Mouse (Mus musculus): ENCODE data around the gene Smurf1. TPM values are rescaled to one million over a fixed set of nuclear protein-coding genes. Genes with fewer than 3 reads are reported as not detected.

Gene Smurf1
- polyA plus RNA-seq (2012; rRNA removed) = 21.6 and 21.9 TPM in 2 replicates

DNA sequence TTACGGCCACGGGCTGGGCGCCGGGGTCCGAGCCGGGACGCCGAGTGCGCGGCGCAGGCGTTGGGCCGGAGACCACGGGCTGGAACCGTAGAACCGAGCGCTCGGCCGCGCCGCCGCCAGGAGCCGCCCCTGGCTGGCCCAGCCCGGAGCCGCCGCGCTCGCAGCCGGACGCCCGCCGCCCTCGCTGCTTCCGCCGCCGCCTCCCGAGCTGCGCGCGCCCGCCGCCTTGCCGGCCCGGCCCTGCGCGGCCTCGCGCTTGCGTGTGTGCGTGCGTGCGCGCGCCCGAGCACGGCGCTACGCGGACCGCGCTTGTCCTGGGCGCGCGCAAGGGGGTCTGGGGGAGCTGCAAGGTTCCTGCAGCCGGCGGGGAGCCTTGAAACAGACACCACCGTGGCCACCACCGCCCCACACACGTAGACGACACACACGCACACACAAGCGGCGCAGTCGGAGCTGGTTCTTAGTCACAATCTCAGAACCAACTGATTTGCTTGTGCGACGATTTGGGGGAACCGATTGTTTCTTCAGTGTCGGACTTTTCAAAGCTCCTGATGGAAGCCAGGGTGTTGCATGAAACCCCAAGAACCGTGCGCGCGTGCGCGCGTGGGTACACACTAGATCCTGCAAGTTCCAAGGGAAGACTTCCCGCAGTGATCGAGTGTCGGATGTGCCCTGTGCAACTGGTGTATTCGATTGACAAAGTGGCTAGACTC, at the start of gene Smurf1:
TSS of gene Smurf1 (minus strand) at position 209 of the 713 bp plus-strand sequence.
- DNase-seq = peak; percentile 84
- no peaks in the 10 kb centered on the region for H3K27me3 ChIP-seq (ENCODE audit: control insufficient read depth, insufficient read depth, low read length)
- peak within 1 kb of the TSS; percentile 74 for H3K4me3 ChIP-seq (replicated peaks; ENCODE audit: insufficient read depth, low read depth, low read length)
- 1% methylated on average over 89 of the region's 89 CpGs for WGBS
- H3K4me1 ChIP-seq (ENCODE audit: control insufficient read depth, insufficient read depth, low read length) = peaks cover 9% of the 10 kb centered on the region
- TF ChIP-seq CTCF (IDR thresholded peaks at IDR 0.05; ENCODE audit: borderline replicate concordance, insufficient read depth, low read depth, low read length) (no peak), POLR2A (IDR thresholded peaks at IDR 0.05; ENCODE audit: borderline replicate concordance, insufficient read depth, low read length) (peak; percentile 71; the same call in 1 of the 2 replicates)
- H3K27ac ChIP-seq (ENCODE audit: insufficient read depth, low read length) = peak within 1 kb of the TSS; percentile 39

- no peaks in the 10 kb centered on the region for H3K27me3 ChIP-seq (ENCODE audit: control insufficient read depth, insufficient read depth, low read length)
- no peak overlapping the region for H3K4me3 ChIP-seq (replicated peaks; ENCODE audit: insufficient read depth, low read depth, low read length)
- H3K27ac ChIP-seq (ENCODE audit: insufficient read depth, low read length) = no peak overlapping the region
- WGBS = 80% methylated on average over 1 of the region's 1 CpGs
- TF ChIP-seq POLR2A (IDR thresholded peaks at IDR 0.05; ENCODE audit: borderline replicate concordance, insufficient read depth, low read length) = no peak
- no peak for TF ChIP-seq CTCF (IDR thresholded peaks at IDR 0.05; ENCODE audit: borderline replicate concordance, insufficient read depth, low read depth, low read length)
- DNase-seq = no peak
- H3K4me1 ChIP-seq (ENCODE audit: control insufficient read depth, insufficient read depth, low read length) = no peaks in the 10 kb centered on the region
Measured at GRCm38 (mm10) chr5:145014278-145014677, 48.6 kb upstream of the Smurf1 start.

DNA sequence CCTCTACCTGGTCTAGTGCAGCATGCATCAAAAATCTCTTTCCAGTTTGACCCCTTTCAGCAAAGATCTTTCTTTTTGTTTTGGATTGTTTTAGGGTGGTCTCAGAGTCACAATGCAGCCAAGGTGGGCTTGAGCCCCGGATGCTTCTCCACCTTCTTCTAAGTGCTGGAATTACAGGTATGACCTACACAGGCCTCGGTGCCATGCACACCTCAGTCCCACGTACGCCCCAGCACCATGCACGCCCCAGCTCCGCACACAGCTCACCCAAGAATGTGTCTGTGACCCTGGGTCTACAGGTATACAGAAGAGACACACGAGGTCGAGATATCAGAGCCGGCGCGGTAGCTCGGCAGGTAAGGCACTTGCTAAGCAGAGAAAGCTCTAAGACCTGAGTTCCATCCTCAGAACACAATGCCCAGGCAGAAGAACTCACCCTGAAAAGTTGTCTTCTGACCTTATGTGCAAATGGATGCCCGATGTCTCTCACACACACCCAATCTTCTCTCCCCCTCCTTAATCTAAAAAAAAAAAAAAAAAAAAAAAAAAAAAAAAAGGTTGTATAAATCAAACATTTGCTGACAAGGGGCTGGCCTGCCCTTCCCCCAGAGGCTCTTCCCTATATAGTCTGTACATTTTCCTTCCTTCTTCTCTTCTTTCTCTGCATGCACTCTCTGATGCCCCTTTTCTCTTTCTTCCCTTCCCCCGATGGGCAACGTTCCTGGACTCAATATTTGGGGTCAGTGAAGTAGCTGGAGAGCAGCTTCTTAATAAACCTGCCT, 43.4 kb upstream of the Smurf1 start:
- Histone ChIP-seq H3K4me1 (ENCODE audit: control insufficient read depth, insufficient read depth, low read length) (no peaks in the 10 kb centered on the region), H3K27ac (ENCODE audit: insufficient read depth, low read length) (no peak overlapping the region), H3K27me3 (ENCODE audit: control insufficient read depth, insufficient read depth, low read length) (no peaks in the 10 kb centered on the region), H3K4me3 (replicated peaks; ENCODE audit: insufficient read depth, low read depth, low read length) (no peak overlapping the region)
- TF ChIP-seq CTCF (IDR thresholded peaks at IDR 0.05; ENCODE audit: borderline replicate concordance, insufficient read depth, low read depth, low read length) (no peak), POLR2A (IDR thresholded peaks at IDR 0.05; ENCODE audit: borderline replicate concordance, insufficient read depth, low read length) (no peak)
- WGBS = 88% methylated on average over 15 of the region's 15 CpGs
- no peak for DNase-seq

DNA sequence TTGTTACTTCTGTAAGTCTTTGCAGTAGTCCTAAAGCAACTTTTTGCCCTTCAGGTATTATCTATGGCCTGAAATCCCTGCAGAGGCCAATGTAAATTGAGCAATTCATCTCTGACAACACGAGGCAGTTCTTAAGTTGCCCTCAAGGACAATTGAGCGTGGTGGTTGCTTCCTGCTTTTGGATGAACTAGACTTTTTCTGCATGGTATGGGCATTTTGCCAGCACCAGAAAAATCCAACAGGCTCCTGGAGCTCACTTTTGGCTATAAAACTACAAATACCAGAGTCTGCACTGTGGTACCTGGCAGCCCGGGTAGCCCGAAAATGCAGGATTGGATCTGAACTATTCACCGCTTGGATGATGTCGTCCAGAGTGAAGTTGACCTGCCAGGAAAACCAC, 39.9 kb upstream of the Smurf1 start:
- no peak for DNase-seq
- WGBS = 55% methylated on average over 6 of the region's 6 CpGs
- H3K4me1 ChIP-seq (ENCODE audit: control insufficient read depth, insufficient read depth, low read length) = no peaks in the 10 kb centered on the region
- H3K27me3 ChIP-seq (ENCODE audit: control insufficient read depth, insufficient read depth, low read length) = no peaks in the 10 kb centered on the region
- no peak overlapping the region for H3K4me3 ChIP-seq (replicated peaks; ENCODE audit: insufficient read depth, low read depth, low read length)
- TF ChIP-seq POLR2A (IDR thresholded peaks at IDR 0.05; ENCODE audit: borderline replicate concordance, insufficient read depth, low read length) = no peak
- no peak for TF ChIP-seq CTCF (IDR thresholded peaks at IDR 0.05; ENCODE audit: borderline replicate concordance, insufficient read depth, low read depth, low read length)
- H3K27ac ChIP-seq (ENCODE audit: insufficient read depth, low read length) = no peak overlapping the region

GRCm38 (mm10) chr5:145004495-145004894, 38.8 kb upstream of the Smurf1 start:
- no peak for DNase-seq
- TF ChIP-seq POLR2A (IDR thresholded peaks at IDR 0.05; ENCODE audit: borderline replicate concordance, insufficient read depth, low read length) (no peak), CTCF (IDR thresholded peaks at IDR 0.05; ENCODE audit: borderline replicate concordance, insufficient read depth, low read depth, low read length) (no peak)
- Histone ChIP-seq H3K4me1 (ENCODE audit: control insufficient read depth, insufficient read depth, low read length) (no peaks in the 10 kb centered on the region), H3K27ac (ENCODE audit: insufficient read depth, low read length) (no peak overlapping the region), H3K27me3 (ENCODE audit: control insufficient read depth, insufficient read depth, low read length) (no peaks in the 10 kb centered on the region), H3K4me3 (replicated peaks; ENCODE audit: insufficient read depth, low read depth, low read length) (no peak overlapping the region)
- 84% methylated on average over 9 of the region's 9 CpGs for WGBS

- WGBS = 74% methylated on average over 3 of the region's 3 CpGs
- H3K27ac ChIP-seq (ENCODE audit: insufficient read depth, low read length) = no peak overlapping the region
- no peak overlapping the region for H3K4me3 ChIP-seq (replicated peaks; ENCODE audit: insufficient read depth, low read depth, low read length)
- H3K4me1 ChIP-seq (ENCODE audit: control insufficient read depth, insufficient read depth, low read length) = no peaks in the 10 kb centered on the region
- no peaks in the 10 kb centered on the region for H3K27me3 ChIP-seq (ENCODE audit: control insufficient read depth, insufficient read depth, low read length)
- no peak for DNase-seq
- TF ChIP-seq CTCF (IDR thresholded peaks at IDR 0.05; ENCODE audit: borderline replicate concordance, insufficient read depth, low read depth, low read length) (no peak), POLR2A (IDR thresholded peaks at IDR 0.05; ENCODE audit: borderline replicate concordance, insufficient read depth, low read length) (no peak)
Measured at GRCm38 (mm10) chr5:145003362-145003761, 37.7 kb upstream of the Smurf1 start.

DNA sequence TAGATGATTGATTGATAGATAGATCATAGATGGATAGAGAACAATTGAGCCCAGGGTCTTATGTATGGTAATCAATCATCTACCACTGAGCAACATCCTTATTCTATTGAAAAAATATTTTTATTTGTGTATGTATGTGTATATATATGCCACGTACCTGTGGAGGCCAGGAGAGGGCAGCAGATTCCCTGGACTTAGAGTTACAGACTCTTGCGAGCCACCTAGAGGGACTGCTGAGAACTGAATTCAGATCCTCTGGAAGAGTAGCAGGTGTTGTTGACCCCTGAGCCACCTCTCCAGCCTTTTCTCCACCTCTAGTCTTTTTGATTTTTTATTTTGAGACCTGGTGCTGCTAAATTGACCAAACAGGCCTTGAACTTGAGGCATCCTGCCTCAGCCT, 32.8 kb upstream of the Smurf1 start:
- no peak for DNase-seq
- H3K4me3 ChIP-seq (replicated peaks; ENCODE audit: insufficient read depth, low read depth, low read length) = no peak overlapping the region
- no peaks in the 10 kb centered on the region for H3K4me1 ChIP-seq (ENCODE audit: control insufficient read depth, insufficient read depth, low read length)
- H3K27ac ChIP-seq (ENCODE audit: insufficient read depth, low read length) = no peak overlapping the region
- WGBS = 56% methylated on average over 2 of the region's 2 CpGs
- H3K27me3 ChIP-seq (ENCODE audit: control insufficient read depth, insufficient read depth, low read length) = no peaks in the 10 kb centered on the region
- TF ChIP-seq POLR2A (IDR thresholded peaks at IDR 0.05; ENCODE audit: borderline replicate concordance, insufficient read depth, low read length) (no peak), CTCF (IDR thresholded peaks at IDR 0.05; ENCODE audit: borderline replicate concordance, insufficient read depth, low read depth, low read length) (no peak)

DNA sequence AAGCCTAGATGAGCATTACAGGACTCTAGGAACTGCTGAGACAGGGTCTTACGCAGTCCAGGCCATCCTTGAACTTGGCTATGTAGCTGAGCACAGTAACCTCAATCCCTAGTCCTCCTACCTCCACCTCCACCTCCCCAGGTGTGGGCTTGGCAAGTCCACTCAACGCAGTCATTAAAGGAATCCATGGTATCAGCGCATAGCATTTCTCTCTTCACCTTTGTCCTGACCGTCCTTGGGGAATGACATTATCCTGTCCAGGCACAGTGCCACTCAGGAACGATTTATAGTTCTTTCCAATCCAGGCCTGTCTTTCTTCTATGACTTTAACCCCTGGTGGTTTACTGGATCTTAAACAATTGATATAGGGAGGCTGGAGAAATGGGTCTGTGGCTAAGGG, 24.8 kb upstream of the Smurf1 start:
- no peak for TF ChIP-seq POLR2A (IDR thresholded peaks at IDR 0.05; ENCODE audit: borderline replicate concordance, insufficient read depth, low read length)
- no peak for TF ChIP-seq CTCF (IDR thresholded peaks at IDR 0.05; ENCODE audit: borderline replicate concordance, insufficient read depth, low read depth, low read length)
- 70% methylated on average over 5 of the region's 5 CpGs for WGBS
- no peak overlapping the region for H3K27ac ChIP-seq (ENCODE audit: insufficient read depth, low read length)
- no peaks in the 10 kb centered on the region for H3K27me3 ChIP-seq (ENCODE audit: control insufficient read depth, insufficient read depth, low read length)
- DNase-seq = no peak
- no peak overlapping the region for H3K4me3 ChIP-seq (replicated peaks; ENCODE audit: insufficient read depth, low read depth, low read length)
- H3K4me1 ChIP-seq (ENCODE audit: control insufficient read depth, insufficient read depth, low read length) = no peaks in the 10 kb centered on the region
